Mouse (Mus musculus) MEL (cell line): ENCODE results near the gene Mrpl42. TPM values are rescaled to one million over a fixed set of nuclear protein-coding genes. Genes with fewer than 3 reads are reported as not detected.

Source experiments
- DNase-seq: peaks from one replicate; pipeline ENCODE4 v3.0.0; 2011; ENCODE audit warnings: low read depth, low spot score
- H3K27ac ChIP-seq: 2 replicates; pipeline ENCODE4 v1.5.1; 2012; ENCODE audit warnings: low read depth, mild to moderate bottlenecking, control low read depth, low read length, moderate library complexity; ENCODE audit not compliant: control insufficient read depth
- H3K27me3 ChIP-seq, 2 experiments: fragments of 150-350 bp in 1 of 2; sonication (generic) in 1 of 2; 2 replicates each; pipeline ENCODE4 v1.6.1; 2012; ENCODE audit warnings: low read length in 2 of 2, mild to moderate bottlenecking in 2 of 2, improper control_type of control experiment in 1 of 2, moderate library complexity in 1 of 2; ENCODE audit not compliant: insufficient read depth in 2 of 2, control insufficient read depth in 1 of 2
- H3K36me3 ChIP-seq, 2 experiments: 2 replicates each; pipeline ENCODE4 v1.6.1; 2012 to 2014; ENCODE audit warnings: low read length in 2 of 2, improper control_type of control experiment in 1 of 2, inconsistent platforms in 1 of 2, mild to moderate bottlenecking in 1 of 2; ENCODE audit not compliant: insufficient read depth in 2 of 2, control insufficient read depth in 1 of 2
- H3K4me1 ChIP-seq, 2 experiments: fragments of 150-350 bp in 1 of 2; sonication (generic) in 1 of 2; 2 replicates each; pipeline ENCODE4 v1.6.1; 2012; ENCODE audit warnings: low read length in 2 of 2, improper control_type of control experiment in 1 of 2, mild to moderate bottlenecking in 1 of 2; ENCODE audit not compliant: insufficient read depth in 2 of 2, control insufficient read depth in 1 of 2
- H3K4me3 ChIP-seq, 2 experiments: fragments of 150-350 bp in 1 of 2; sonication (generic) in 1 of 2; 2 replicates each; pipeline ENCODE4 v1.5.1; 2012; ENCODE audit warnings: low read depth in 2 of 2, low read length in 2 of 2, mild to moderate bottlenecking in 2 of 2, moderate library complexity in 2 of 2, control low read depth in 1 of 2, improper control_type of control experiment in 1 of 2; ENCODE audit not compliant: control insufficient read depth in 1 of 2, insufficient read depth in 1 of 2
- H3K79me2 ChIP-seq: 2 replicates; pipeline ENCODE4 v1.6.1; 2012; ENCODE audit warnings: mild to moderate bottlenecking, low read length, moderate library complexity; ENCODE audit not compliant: control insufficient read depth, poor library complexity, insufficient read depth
- H3K9ac ChIP-seq: 2 replicates; pipeline ENCODE4 v1.6.1; 2012; ENCODE audit warnings: low read depth, mild to moderate bottlenecking, control low read depth, low read length, moderate library complexity; ENCODE audit not compliant: control insufficient read depth, poor library complexity, severe bottlenecking
- H3K9me3 ChIP-seq: fragments of 150-350 bp; sonication (generic); replicated peaks from 2 replicates; pipeline ENCODE4 v1.6.1; 2012; ENCODE audit warnings: mild to moderate bottlenecking, low read length, improper control_type of control experiment, moderate library complexity; ENCODE audit not compliant: insufficient read depth
- BHLHE40 ChIP-seq: IDR thresholded peaks from 2 replicates; pipeline ENCODE4 v1.6.1; 2012; ENCODE audit warnings: low read depth, mild to moderate bottlenecking, inconsistent platforms, low read length, improper control_type of control experiment, borderline replicate concordance
- CHD1 ChIP-seq: IDR thresholded peaks from 2 replicates; pipeline ENCODE4 v1.6.1; 2012; ENCODE audit warnings: low read depth, mild to moderate bottlenecking, inconsistent platforms, low read length, improper control_type of control experiment
- EP300 ChIP-seq, 2 experiments: IDR thresholded peaks; 2 replicates each; pipeline ENCODE4 v1.6.1; 2011; ENCODE audit warnings: improper control_type of control experiment in 2 of 2, low read length in 2 of 2, low read depth in 1 of 2, mild to moderate bottlenecking in 1 of 2
- ETS1 ChIP-seq: IDR thresholded peaks from 2 replicates; pipeline ENCODE4 v1.6.1; 2012; ENCODE audit warnings: low read depth, mild to moderate bottlenecking, inconsistent platforms, low read length, improper control_type of control experiment, moderate library complexity
- GABPA ChIP-seq: IDR thresholded peaks from 2 replicates; pipeline ENCODE4 v1.6.1; 2012; ENCODE audit warnings: low read depth, mild to moderate bottlenecking, inconsistent platforms, low read length, improper control_type of control experiment, moderate library complexity
- JUND ChIP-seq: IDR thresholded peaks from 2 replicates; pipeline ENCODE4 v1.6.1; 2011; ENCODE audit warnings: low read depth, mild to moderate bottlenecking, improper control_type of control experiment, low read length
- KAT2A ChIP-seq: conservative IDR thresholded peaks from 2 replicates; pipeline ENCODE4 v1.6.1; 2012; ENCODE audit warnings: low read depth, low read length, improper control_type of control experiment, inconsistent platforms
- MAZ ChIP-seq: IDR thresholded peaks from 2 replicates; pipeline ENCODE4 v1.6.1; 2012; ENCODE audit warnings: low read depth, mild to moderate bottlenecking, inconsistent platforms, low read length, improper control_type of control experiment
- MEF2A ChIP-seq: IDR thresholded peaks from 2 replicates; pipeline ENCODE4 v1.6.1; 2014; ENCODE audit warnings: low read depth, mild to moderate bottlenecking, inconsistent platforms, low read length, improper control_type of control experiment; ENCODE audit not compliant: poor library complexity, insufficient replicate concordance, severe bottlenecking; ENCODE audit errors: extremely low read depth
- MYC ChIP-seq: IDR thresholded peaks from 2 replicates; pipeline ENCODE4 v1.6.1; 2011; ENCODE audit warnings: low read depth, mild to moderate bottlenecking, low read length, improper control_type of control experiment, moderate library complexity
- NELFE ChIP-seq: IDR thresholded peaks from 2 replicates; pipeline ENCODE4 v1.6.1; 2011; ENCODE audit warnings: low read depth, low read length, improper control_type of control experiment
- NRF1 ChIP-seq: IDR thresholded peaks from 2 replicates; pipeline ENCODE4 v1.6.1; 2014; ENCODE audit warnings: low read depth, mild to moderate bottlenecking, inconsistent platforms, low read length, improper control_type of control experiment, moderate library complexity; ENCODE audit not compliant: poor library complexity, insufficient read depth, severe bottlenecking
- POLR2A ChIP-seq, 2 experiments: IDR thresholded peaks; 2 replicates each; pipeline ENCODE4 v1.6.1; 2011 to 2012; ENCODE audit warnings: low read length in 2 of 2, mild to moderate bottlenecking in 2 of 2, control low read depth in 1 of 2, improper control_type of control experiment in 1 of 2, low read depth in 1 of 2, moderate library complexity in 1 of 2; ENCODE audit not compliant: control insufficient read depth in 1 of 2, insufficient read depth in 1 of 2, poor library complexity in 1 of 2
- POLR2AphosphoS5 ChIP-seq: IDR thresholded peaks from 2 replicates; pipeline ENCODE4 v1.6.1; 2012; ENCODE audit warnings: low read depth, borderline replicate concordance, mild to moderate bottlenecking, inconsistent platforms, low read length, moderate library complexity, mixed read lengths
- RAD21 ChIP-seq: IDR thresholded peaks from 2 replicates; pipeline ENCODE4 v1.6.1; 2011; ENCODE audit warnings: mild to moderate bottlenecking, low read depth, low read length, improper control_type of control experiment
- RCOR1 ChIP-seq: IDR thresholded peaks from 2 replicates; pipeline ENCODE4 v1.6.1; 2012; ENCODE audit warnings: low read depth, mild to moderate bottlenecking, inconsistent platforms, low read length, improper control_type of control experiment
- TAL1 ChIP-seq: IDR thresholded peaks from 2 replicates; pipeline ENCODE4 v1.6.1; 2012; ENCODE audit warnings: mild to moderate bottlenecking, inconsistent platforms, low read length, moderate library complexity, mixed read lengths
- TBP ChIP-seq: IDR thresholded peaks from 2 replicates; pipeline ENCODE4 v1.8.0; 2011; ENCODE audit warnings: low read depth, low read length, improper control_type of control experiment
- UBTF ChIP-seq: IDR thresholded peaks from 2 replicates; pipeline ENCODE4 v1.6.1; 2012; ENCODE audit warnings: low read depth, mild to moderate bottlenecking, inconsistent platforms, low read length, improper control_type of control experiment, moderate library complexity, borderline replicate concordance; ENCODE audit not compliant: insufficient read depth
- ZKSCAN1 ChIP-seq: IDR thresholded peaks from 2 replicates; pipeline ENCODE4 v1.6.1; 2012; ENCODE audit warnings: low read depth, mild to moderate bottlenecking, inconsistent platforms, low read length, improper control_type of control experiment, moderate library complexity
- ZNF384 ChIP-seq: IDR thresholded peaks from 2 replicates; pipeline ENCODE4 v1.6.1; 2012; ENCODE audit warnings: low read depth, mild to moderate bottlenecking, inconsistent platforms, low read length, improper control_type of control experiment
- polyA plus RNA-seq, 2 experiments: library from polyadenylated mRNA; stranded (reverse) in 1 of 2; unstranded in 1 of 2; fragments of >175 nt in 1 of 2; fragments of >200 nt in 1 of 2; gene quantifications; 2 replicates each; pipeline versions ENCODE4 v1.2.1 to v1.2.4; 2012; ENCODE audit warnings: low replicate concordance in 2 of 2, low read depth in 1 of 2; ENCODE audit not compliant: insufficient read length in 2 of 2, insufficient read depth in 1 of 2, missing spikeins in 1 of 2
- total RNA-seq: library from RNA; depleted of rRNA; stranded (reverse); fragments of 300-350 nt; gene quantifications from 2 replicates; pipeline ENCODE4 v1.2.3, GENCODE M21; 2012

Gene Mrpl42
- total and polyA plus RNA-seq, 3 experiments: 187 to 1,026 (median 298) TPM

GRCm38 (mm10) chr10:95544651-95545050, 42.9 kb upstream of the Mrpl42 start:
- Histone ChIP-seq H3K4me3 (no peak overlapping the region), H3K4me1 (no peaks in the 10 kb centered on the region), H3K79me2 (peaks cover 9% of the 10 kb centered on the region), H3K9ac (no peak overlapping the region), H3K27ac (no peak overlapping the region), H3K36me3 (peaks cover 2 to 7% of the 10 kb centered on the region in 2 experiments; a peak in 2 of 4 replicates), H3K9me3 (no peaks in the 10 kb centered on the region), H3K27me3 (no peaks in the 10 kb centered on the region)
- no peak for DNase-seq
- TF ChIP-seq CHD1 (no peak), MYC (no peak)

DNA sequence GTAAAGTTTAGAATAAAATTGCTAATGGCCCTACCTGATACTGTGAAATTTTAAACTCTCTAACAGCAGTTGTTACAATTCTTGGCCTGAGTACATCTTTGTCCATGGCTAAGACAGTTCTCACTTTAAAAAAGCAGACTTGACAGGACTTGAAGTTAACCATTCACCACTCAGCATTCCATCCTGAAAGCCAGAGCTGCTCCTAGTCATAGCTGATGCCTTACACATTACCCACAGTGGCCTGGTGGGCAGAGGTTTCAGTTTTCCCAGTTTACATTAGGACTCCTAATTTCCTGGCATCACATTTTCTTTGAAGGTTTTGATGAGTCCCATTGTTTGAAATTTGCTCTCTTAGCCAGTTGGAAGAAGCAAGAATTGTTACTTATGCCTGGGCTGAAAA, 42.3 kb upstream of the Mrpl42 start:
- H3K4me1 ChIP-seq: no peaks in the 10 kb centered on the region
- DNase-seq: no peak
- H3K79me2 ChIP-seq: peaks cover 14% of the 10 kb centered on the region
- no peak for TF ChIP-seq EP300 (IDR thresholded peaks at IDR 0.05; ENCODE audit: low read depth in 1 of 2, low read length in 2 of 2)
- no peak for TF ChIP-seq MAZ
- TF ChIP-seq RAD21: no peak
- TF ChIP-seq BHLHE40: no peak
- TF ChIP-seq TAL1: no peak
- TF ChIP-seq ZNF384: no peak
- no peak for TF ChIP-seq UBTF
- TF ChIP-seq ETS1: no peak
- no peak for TF ChIP-seq GABPA
- TF ChIP-seq JUND: no peak
- no peak for TF ChIP-seq RCOR1
- no peak for TF ChIP-seq NELFE
- no peak for TF ChIP-seq ZKSCAN1
- TF ChIP-seq POLR2AphosphoS5: no peak
- no peak for TF ChIP-seq POLR2A (IDR thresholded peaks at IDR 0.05; ENCODE audit: control insufficient read depth in 1 of 2, insufficient read depth in 1 of 2, low read depth in 1 of 2, low read length in 2 of 2, poor library complexity in 1 of 2)
- no peak for TF ChIP-seq NRF1
- no peak for TF ChIP-seq TBP
- TF ChIP-seq KAT2A: no peak
- TF ChIP-seq MEF2A: no peak
- no peak overlapping the region for H3K27ac ChIP-seq
- H3K36me3 ChIP-seq: peaks cover 2 to 7% of the 10 kb centered on the region in 2 experiments; a peak in 3 of 4 replicates
- no peaks in the 10 kb centered on the region for H3K27me3 ChIP-seq
- H3K9ac ChIP-seq: no peak overlapping the region
- H3K9me3 ChIP-seq: no peaks in the 10 kb centered on the region
- no peak overlapping the region for H3K4me3 ChIP-seq
